Mouse (Mus musculus): ENCODE results near the gene Rwdd3. TPM values are rescaled to one million over a fixed set of nuclear protein-coding genes. Genes with fewer than 3 reads are reported as not detected.

The Rwdd3 gene
- polyA plus RNA-seq (2016; fragmentation: Nextera tagmentation; extraction: Ambion mirVana), result 3.9 and 5.3 TPM in 2 replicates

DNA sequence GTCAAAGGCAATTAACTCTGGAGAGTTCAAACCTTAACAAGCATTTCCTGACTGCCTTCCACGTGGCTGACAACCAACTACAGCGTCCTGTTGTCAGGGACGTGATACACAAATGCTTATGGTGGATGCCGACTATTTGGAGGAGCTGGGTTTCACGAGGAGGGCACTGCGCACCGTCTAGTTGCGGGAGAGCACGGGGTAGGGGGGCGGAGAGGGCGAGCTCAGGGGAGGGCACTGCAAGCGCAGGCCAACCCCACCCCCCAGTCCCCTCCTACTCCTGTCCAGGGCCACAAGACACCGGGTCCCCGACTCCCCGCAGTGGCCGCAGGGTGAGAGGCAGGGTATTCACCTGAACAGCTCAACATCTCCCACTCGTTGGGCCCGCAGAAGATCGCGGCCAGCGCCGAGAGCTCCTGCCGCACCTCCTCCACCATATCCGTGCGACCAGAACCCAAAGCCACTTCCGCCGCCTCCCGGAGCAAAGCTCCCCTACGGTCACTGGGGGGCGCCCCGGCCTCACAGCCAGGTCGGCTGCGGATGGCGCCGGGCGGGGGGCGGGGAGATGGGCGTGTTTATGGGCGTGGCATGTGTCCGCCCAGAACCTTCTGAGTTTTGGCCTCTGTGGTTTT is at the start of gene Rwdd3:
Gene Rwdd3 (minus strand): TSS at position 453 of the 629 bp plus-strand sequence.
- H3K27me3 ChIP-seq (ENCODE audit: low read depth, poor library complexity, severe bottlenecking), result no peaks in the 10 kb centered on the region
- peaks cover 15% of the 10 kb centered on the region for H3K4me1 ChIP-seq
- DNase-seq (ENCODE audit: low spot score), result peak; percentile 90
- peak within 1 kb of the TSS; percentile 82 for H3K4me3 ChIP-seq
- H3K9me3 ChIP-seq (replicated peaks), result peaks cover 3% of the 10 kb centered on the region; the same call in 1 of the 2 replicates
- peak within 1 kb of the TSS; percentile 89 for H3K27ac ChIP-seq (replicated peaks)
- H3K36me3 ChIP-seq, result 0 out of 2 replicates have a peak, but pooled peaks cover 4% of the 10 kb centered on the region
- WGBS, result under 1% methylated on average over 40 of the region's 40 CpGs

DNA sequence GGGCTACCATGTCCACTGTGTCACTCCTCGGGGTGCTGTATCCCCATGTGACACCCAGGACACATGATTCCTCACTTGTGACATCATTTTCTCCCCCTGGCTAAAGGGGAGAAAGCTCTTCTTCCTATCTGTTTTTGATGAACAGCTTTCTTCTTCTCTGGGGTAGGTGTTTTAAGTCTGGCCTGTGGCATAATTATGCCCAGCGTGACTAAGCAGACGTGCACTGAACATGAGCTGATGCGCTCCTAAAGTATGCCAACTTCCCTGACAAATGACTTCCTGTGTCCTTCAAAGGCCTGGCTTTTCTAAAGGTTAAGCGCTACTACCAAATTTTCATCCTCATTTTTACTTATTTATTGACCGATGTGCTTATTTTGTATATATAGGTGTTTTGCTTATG is 45.5 kb upstream of the Rwdd3 start:
- WGBS, result 91% methylated on average over 6 of the region's 6 CpGs
- H3K27me3 ChIP-seq (ENCODE audit: low read depth, poor library complexity, severe bottlenecking), result no peaks in the 10 kb centered on the region
- no peak overlapping the region for H3K4me3 ChIP-seq
- H3K9me3 ChIP-seq (replicated peaks), result no peaks in the 10 kb centered on the region
- H3K27ac ChIP-seq (replicated peaks), result no peak overlapping the region
- no peaks in the 10 kb centered on the region for H3K36me3 ChIP-seq
- H3K4me1 ChIP-seq, result no peaks in the 10 kb centered on the region
- DNase-seq (ENCODE audit: low spot score), result no peak

DNA sequence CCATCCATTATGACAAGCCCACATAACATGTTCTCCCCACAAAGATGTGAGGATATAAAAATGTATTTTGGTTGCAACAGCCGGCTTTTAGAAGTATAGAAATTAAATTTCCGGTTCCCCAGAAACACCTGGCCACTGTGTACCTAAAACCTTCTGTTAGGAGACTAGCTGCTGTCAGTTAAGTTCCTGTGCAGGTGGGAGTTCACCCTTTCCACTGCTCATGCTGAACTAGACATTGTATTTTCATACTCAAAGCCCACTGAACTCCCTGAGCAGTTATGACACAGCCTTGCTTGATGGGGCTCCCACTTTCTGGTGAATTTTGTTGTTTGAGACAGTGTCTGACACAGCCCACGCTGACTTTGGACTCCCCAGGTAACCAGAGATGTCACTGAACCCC is 42.0 kb upstream of the Rwdd3 start:
- WGBS, result 82% methylated on average over 3 of the region's 3 CpGs
- no peak for DNase-seq (ENCODE audit: low spot score)
- Histone ChIP-seq H3K27me3 (ENCODE audit: low read depth, poor library complexity, severe bottlenecking) (no peaks in the 10 kb centered on the region), H3K4me1 (0 out of 2 replicates have a peak, but pooled peaks cover 4% of the 10 kb centered on the region), H3K36me3 (no peaks in the 10 kb centered on the region), H3K4me3 (no peak overlapping the region), H3K27ac (replicated peaks) (no peak overlapping the region), H3K9me3 (replicated peaks) (no peaks in the 10 kb centered on the region)

DNA sequence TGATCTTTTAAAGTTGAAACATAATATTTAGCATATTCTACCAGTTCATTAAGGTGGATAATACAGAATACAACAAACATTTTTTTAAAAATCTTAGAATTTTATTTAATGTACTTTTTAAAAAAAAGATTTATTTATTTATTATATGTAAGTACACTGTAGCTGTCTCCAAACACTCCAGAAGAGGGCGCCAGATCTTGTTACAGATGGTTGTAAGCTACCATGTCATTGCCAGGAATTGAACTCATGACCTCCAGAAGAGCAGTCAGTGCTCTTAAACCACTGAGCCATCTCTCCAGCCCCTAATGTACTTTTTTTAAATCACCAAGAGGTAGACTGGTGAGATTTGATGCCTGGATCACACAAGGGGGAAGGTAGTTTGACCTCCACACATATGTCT is 40.7 kb upstream of the Rwdd3 start:
- H3K9me3 ChIP-seq (replicated peaks), result no peaks in the 10 kb centered on the region
- no peak for DNase-seq (ENCODE audit: low spot score)
- 58% methylated on average over 1 of the region's 1 CpGs for WGBS

DNA sequence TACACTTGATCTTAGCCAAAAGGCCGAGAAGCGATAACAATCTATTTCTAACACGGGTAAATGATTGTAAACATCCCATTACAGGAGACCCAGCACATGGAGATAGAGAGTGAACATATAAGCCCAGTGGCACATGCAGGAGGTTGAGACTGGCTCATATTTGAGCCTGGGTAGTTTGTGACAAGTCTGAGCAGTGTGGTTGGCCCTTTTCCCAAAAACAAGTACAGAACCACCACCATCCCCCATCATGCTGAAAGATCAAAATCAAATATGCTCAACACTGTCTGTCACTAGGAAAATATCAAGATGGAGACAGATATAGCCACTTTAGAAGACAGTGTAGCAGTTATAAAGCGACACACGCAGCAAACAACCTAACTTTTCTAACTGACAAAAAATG is 37.5 kb upstream of the Rwdd3 start:
- no peak overlapping the region for H3K27ac ChIP-seq (replicated peaks)
- H3K27me3 ChIP-seq (ENCODE audit: low read depth, poor library complexity, severe bottlenecking), result no peaks in the 10 kb centered on the region
- 0 out of 2 replicates have a peak, but pooled peaks cover 4% of the 10 kb centered on the region for H3K4me1 ChIP-seq
- no peaks in the 10 kb centered on the region for H3K36me3 ChIP-seq
- 92% methylated on average over 5 of the region's 5 CpGs for WGBS
- no peaks in the 10 kb centered on the region for H3K9me3 ChIP-seq (replicated peaks)
- no peak for DNase-seq (ENCODE audit: low spot score)
- no peak overlapping the region for H3K4me3 ChIP-seq

More for the DNA sequence above, 40.7 kb upstream of the Rwdd3 start:
- Histone ChIP-seq H3K4me3 (no peak overlapping the region), H3K27me3 (ENCODE audit: low read depth, poor library complexity, severe bottlenecking) (no peaks in the 10 kb centered on the region), H3K36me3 (no peaks in the 10 kb centered on the region), H3K4me1 (0 out of 2 replicates have a peak, but pooled peaks cover 4% of the 10 kb centered on the region), H3K27ac (replicated peaks) (no peak overlapping the region)

DNA sequence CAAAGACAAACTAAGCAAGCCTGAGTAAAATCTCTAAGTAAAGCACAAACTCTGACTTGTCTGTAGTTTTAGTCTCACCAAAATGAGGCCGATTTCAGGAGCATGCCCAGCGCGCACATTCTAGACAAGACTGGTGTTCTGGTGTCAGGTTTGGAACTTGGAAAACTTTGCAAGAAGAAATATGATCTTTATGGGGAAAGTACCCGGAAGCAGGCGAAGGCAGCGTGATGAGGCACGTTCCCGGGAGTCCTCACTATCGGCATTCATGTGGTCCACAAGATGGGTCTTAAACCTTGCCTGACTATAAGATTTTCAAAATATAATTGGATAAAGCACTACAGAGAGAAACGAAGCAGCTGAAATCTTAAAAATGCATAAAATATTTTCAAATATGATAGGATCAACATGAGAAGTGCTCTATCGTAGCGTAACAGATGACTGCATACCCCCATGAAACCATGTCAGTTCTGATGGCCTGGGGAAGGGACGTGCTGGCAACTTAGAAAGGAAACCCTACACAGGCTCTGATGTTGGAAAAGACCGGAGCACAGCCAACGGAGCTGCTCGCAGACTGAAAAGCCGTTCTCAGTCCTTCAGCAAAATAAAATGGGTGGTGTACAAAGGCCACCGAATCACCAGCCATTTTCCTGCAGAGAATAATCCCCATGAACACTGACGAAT is 34.8 kb upstream of the Rwdd3 start:
- Histone ChIP-seq H3K27ac (replicated peaks) (no peak overlapping the region), H3K4me1 (0 out of 2 replicates have a peak, but pooled peaks cover 4% of the 10 kb centered on the region), H3K27me3 (ENCODE audit: low read depth, poor library complexity, severe bottlenecking) (no peaks in the 10 kb centered on the region), H3K36me3 (no peaks in the 10 kb centered on the region), H3K4me3 (no peak overlapping the region), H3K9me3 (replicated peaks) (no peaks in the 10 kb centered on the region)
- DNase-seq (ENCODE audit: low spot score), result no peak
- WGBS, result 89% methylated on average over 19 of the region's 19 CpGs

DNA sequence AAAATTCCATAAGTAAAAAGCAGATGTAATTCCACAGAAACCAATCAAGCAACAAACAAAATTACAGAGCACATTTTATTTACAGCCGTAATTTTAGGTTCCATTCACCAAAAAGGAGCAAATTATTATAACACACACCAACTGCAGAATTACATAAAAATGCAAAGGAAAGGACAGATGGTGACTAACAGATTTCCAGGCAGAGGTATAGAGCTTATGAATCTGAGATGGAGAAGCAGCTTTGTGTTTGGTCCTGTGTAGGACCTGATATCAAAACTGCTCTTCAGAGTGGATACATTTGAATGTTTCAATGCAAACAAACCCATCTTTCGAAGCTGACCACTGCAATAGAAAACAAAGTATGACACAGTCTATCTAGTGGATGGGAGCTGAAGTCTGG is 31.1 kb upstream of the Rwdd3 start:
- DNase-seq (ENCODE audit: low spot score), result no peak
- WGBS, result 85% methylated on average over 2 of the region's 2 CpGs
- no peaks in the 10 kb centered on the region for H3K36me3 ChIP-seq
- no peaks in the 10 kb centered on the region for H3K9me3 ChIP-seq (replicated peaks)
- H3K4me3 ChIP-seq, result no peak overlapping the region
- no peaks in the 10 kb centered on the region for H3K4me1 ChIP-seq
- no peaks in the 10 kb centered on the region for H3K27me3 ChIP-seq (ENCODE audit: low read depth, poor library complexity, severe bottlenecking)
- H3K27ac ChIP-seq (replicated peaks), result no peak overlapping the region

DNA sequence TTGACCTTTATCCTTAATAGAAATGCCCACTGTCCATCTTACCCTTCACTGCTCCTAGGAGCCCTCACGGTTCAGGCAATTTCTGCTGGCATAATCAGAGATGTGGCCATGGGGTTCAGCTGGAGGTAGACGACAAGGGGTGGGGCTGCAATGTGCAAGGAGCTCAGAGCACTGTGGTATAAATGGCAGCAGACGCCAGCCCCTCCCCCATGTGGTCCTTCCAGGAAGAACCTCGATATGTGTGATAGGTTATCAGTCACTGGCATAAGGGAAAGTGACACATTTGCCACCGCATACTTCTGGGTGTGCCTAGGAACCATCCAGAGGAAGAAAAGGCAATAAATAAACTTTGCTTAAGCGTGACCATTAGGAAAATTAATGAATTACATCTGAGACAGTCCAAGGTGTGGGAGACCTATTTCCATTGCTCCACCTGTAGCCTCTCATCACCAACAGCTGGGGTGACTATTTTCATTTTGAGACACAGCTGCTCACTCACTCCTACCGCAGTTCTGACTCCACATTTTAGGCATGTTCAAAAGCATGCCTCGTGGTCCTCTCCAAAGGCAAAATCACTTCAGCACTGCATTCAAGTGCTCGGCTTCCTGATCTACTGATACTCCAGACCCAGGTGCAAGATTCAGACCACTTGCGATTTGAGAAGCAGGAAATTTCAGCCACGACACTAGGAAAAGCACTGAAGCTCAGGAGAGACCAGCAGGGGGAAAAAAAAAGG is 29.7 kb upstream of the Rwdd3 start:
- Histone ChIP-seq H3K4me3 (no peak overlapping the region), H3K27ac (replicated peaks) (no peak overlapping the region), H3K36me3 (no peaks in the 10 kb centered on the region), H3K4me1 (no peaks in the 10 kb centered on the region), H3K27me3 (ENCODE audit: low read depth, poor library complexity, severe bottlenecking) (no peaks in the 10 kb centered on the region), H3K9me3 (replicated peaks) (no peaks in the 10 kb centered on the region)
- DNase-seq (ENCODE audit: low spot score), result no peak
- whole genome bisulfite sequencing, result 69% methylated on average over 11 of the region's 11 CpGs

DNA sequence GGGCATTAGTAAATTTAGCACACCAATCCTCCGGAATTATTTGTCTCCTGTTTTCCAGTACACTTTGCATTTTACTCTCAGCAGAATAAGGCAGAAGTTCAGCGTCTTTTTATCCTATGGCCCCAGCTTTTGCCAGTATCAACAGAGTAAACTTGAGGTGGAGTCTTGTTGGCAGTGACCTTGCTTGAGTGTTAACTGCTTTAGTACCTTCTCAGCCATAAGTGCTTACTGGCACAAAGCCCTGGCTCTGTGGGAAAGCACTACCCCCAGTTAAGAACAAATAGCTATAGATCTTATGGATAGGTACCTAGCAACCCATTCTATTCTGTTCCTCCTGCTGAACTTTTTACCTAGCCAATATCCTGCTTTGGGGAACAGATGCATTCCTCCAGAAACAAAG is 17.7 kb upstream of the Rwdd3 start:
- H3K27ac ChIP-seq (replicated peaks), result no peak overlapping the region
- H3K4me1 ChIP-seq, result no peaks in the 10 kb centered on the region
- WGBS, result 88% methylated on average over 2 of the region's 2 CpGs
- 0 out of 2 replicates have a peak, but pooled peaks cover 6% of the 10 kb centered on the region for H3K9me3 ChIP-seq (replicated peaks)
- no peaks in the 10 kb centered on the region for H3K36me3 ChIP-seq
- no peaks in the 10 kb centered on the region for H3K27me3 ChIP-seq (ENCODE audit: low read depth, poor library complexity, severe bottlenecking)
- H3K4me3 ChIP-seq, result no peak overlapping the region
- DNase-seq (ENCODE audit: low spot score), result no peak

DNA sequence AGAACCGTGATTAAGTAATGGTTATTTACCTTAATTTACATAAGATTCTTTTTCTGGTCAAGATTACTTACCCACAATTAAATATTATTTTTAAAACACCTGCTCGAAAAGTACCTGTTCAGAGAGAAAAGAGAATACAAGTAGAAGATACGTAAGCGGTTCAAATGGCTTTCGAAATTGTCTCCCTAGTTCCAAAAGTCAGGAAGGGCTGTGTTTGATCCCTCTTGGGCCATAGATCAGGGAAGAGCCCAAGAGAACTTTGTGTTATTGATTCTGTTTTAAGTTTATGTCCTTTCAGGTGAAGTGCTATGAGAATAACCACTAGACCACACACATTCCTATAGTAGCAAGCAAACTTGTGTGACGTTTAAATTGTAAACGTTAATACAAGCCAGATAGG is 16.0 kb upstream of the Rwdd3 start:
- DNase-seq (ENCODE audit: low spot score), result no peak
- H3K4me1 ChIP-seq, result no peaks in the 10 kb centered on the region
- H3K27me3 ChIP-seq (ENCODE audit: low read depth, poor library complexity, severe bottlenecking), result no peaks in the 10 kb centered on the region
- H3K27ac ChIP-seq (replicated peaks), result no peak overlapping the region
- H3K4me3 ChIP-seq, result no peak overlapping the region
- 0 out of 2 replicates have a peak, but pooled peaks cover 6% of the 10 kb centered on the region for H3K9me3 ChIP-seq (replicated peaks)
- no peaks in the 10 kb centered on the region for H3K36me3 ChIP-seq
- 94% methylated on average over 7 of the region's 7 CpGs for WGBS

DNA sequence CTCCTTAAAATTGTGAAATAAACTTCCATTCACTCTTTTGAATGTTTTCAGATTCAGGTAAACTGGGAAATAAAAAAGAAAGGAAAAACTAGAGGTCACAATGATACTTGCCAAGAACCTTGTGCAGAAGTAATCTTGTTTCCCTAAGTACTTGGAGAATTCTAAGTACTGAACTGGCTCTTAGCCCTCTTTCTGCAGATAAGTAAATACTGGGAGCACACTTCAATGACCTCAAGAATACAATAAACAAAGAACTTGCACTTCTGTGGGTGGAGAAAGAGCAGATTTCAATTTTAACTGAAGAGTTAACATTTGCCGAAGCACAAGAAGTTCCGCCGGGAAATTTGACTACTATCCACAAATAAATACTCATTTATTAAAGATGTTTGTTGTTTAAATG is 15.4 kb upstream of the Rwdd3 start:
- H3K4me3 ChIP-seq, result no peak overlapping the region
- H3K4me1 ChIP-seq, result no peaks in the 10 kb centered on the region
- H3K27me3 ChIP-seq (ENCODE audit: low read depth, poor library complexity, severe bottlenecking), result no peaks in the 10 kb centered on the region
- DNase-seq (ENCODE audit: low spot score), result no peak
- 86% methylated on average over 3 of the region's 3 CpGs for WGBS
- no peaks in the 10 kb centered on the region for H3K36me3 ChIP-seq
- 0 out of 2 replicates have a peak, but pooled peaks cover 6% of the 10 kb centered on the region for H3K9me3 ChIP-seq (replicated peaks)
- H3K27ac ChIP-seq (replicated peaks), result no peak overlapping the region

DNA sequence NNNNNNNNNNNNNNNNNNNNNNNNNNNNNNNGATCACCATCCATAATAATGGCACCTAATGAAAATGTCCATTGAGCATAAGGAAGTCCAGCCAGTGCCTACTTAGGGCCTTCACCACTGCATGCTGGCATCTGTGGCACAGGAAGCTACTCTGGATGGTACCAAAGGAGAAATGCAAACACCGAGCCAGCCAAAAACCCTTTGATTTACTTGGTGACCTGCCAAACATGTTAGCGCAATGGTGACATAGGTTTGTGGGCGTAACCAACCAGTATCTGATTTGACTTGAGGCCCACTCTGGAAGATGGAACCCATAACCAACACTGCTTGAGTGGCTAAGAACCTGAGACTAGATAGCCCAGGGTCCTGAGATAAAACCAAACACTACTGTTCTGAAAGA is 13.7 kb upstream of the Rwdd3 start:
- H3K27ac ChIP-seq (replicated peaks), result no peak overlapping the region
- H3K4me1 ChIP-seq, result no peaks in the 10 kb centered on the region
- 0 out of 2 replicates have a peak, but pooled peaks cover 6% of the 10 kb centered on the region for H3K9me3 ChIP-seq (replicated peaks)
- no peak for DNase-seq (ENCODE audit: low spot score)
- 95% methylated on average over 3 of the region's 3 CpGs for WGBS
- no peaks in the 10 kb centered on the region for H3K27me3 ChIP-seq (ENCODE audit: low read depth, poor library complexity, severe bottlenecking)
- no peaks in the 10 kb centered on the region for H3K36me3 ChIP-seq
- H3K4me3 ChIP-seq, result no peak overlapping the region

DNA sequence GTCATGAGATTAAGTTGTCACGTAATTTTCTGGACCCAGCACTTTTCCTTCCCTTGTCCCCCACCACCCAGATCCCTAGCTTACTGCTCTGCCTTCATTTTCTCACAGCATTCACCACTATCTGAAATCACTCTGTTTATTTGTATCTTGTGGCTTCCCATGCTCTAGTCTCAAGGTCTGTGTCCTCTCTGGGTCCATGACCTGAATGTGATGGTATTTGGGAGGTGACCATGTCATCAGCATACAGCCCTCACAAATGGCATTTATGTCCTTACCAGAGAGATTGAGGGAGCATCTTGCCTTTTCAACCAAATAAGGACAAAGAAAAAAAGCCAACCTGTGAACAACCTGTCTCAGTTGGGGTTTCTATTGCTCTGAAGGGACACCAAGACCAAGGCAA is 4.5 kb upstream of the Rwdd3 start:
- no peak for DNase-seq (ENCODE audit: low spot score)
- H3K4me3 ChIP-seq, result no peak overlapping the region
- H3K36me3 ChIP-seq, result no peaks in the 10 kb centered on the region
- peaks cover 11% of the 10 kb centered on the region for H3K4me1 ChIP-seq
- no peaks in the 10 kb centered on the region for H3K27me3 ChIP-seq (ENCODE audit: low read depth, poor library complexity, severe bottlenecking)
- WGBS, result 89% methylated on average over 1 of the region's 1 CpGs
- H3K27ac ChIP-seq (replicated peaks), result no peak overlapping the region
- no peaks in the 10 kb centered on the region for H3K9me3 ChIP-seq (replicated peaks)
